Mouse (Mus musculus) liver, embryonic 14.5 days (tissue): Measurements from ENCODE around the gene Nploc4.

Experiments used
- CTCF ChIP-seq: IDR thresholded peaks from 2 replicates; pipeline ENCODE4 v1.5.1; 2016; ENCODE audit warnings: antibody characterized with exemption, low read depth, control low read depth
- EP300 ChIP-seq: IDR thresholded peaks from 2 replicates; pipeline ENCODE4 v1.6.1; 2016; ENCODE audit warnings: antibody characterized with exemption, low read depth

GRCm38 (mm10) chr11:120335431-120336021, 102.0 kb downstream of the Nploc4 start:
- TF ChIP-seq CTCF (no peak), EP300 (no peak)
